Mouse (Mus musculus) lung, adult 2 months (tissue): ENCODE measurements around the gene Ptpn13.

Experiments
- CTCF ChIP-seq: fragments of 200-500 bp; IDR thresholded peaks from 2 replicates; pipeline ENCODE4 v1.5.1; 2011; ENCODE audit warnings: mild to moderate bottlenecking, low read length, control low read depth; ENCODE audit not compliant: insufficient read depth
- POLR2A ChIP-seq: fragments of 200-500 bp; IDR thresholded peaks from 2 replicates; pipeline ENCODE4 v1.6.1; 2011; ENCODE audit warnings: low read depth, mild to moderate bottlenecking, control low read depth, low read length, borderline replicate concordance; ENCODE audit errors: extremely low read depth

DNA sequence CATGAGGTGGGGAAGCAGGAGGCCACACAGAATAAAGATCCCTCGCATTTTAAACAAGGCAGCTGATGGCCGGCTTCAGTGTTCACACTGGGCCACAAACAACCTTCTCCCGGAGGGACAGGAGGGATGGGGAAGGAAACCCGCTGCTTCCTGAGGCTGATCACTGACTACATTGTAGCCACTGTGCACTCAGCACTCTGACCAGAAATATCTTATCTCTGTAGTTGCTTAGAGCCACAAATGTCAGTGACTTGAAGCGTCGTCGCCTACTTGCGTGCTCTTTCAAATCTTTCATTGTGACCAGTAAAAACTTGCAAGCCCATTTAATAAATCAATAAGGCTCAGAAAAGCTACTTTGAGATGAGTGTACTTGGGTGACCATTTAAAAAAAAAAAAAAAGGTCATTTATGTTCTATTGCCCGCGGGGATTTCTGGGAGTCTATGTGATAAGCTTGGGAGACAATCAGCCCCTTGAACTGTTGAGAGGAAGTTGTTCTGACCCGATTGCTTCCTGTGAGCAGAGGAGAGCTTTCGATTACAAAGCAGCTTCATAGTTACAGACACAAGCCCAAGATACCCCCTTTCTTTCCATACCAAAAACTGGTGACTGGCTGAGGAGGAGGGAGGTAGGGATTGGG, 47.4 kb upstream of the Ptpn13 start:
- TF ChIP-seq CTCF (no peak), POLR2A (no peak)
